Mouse (Mus musculus) ES-Bruce4 (cell line): ENCODE data around the gene Mogat2.

Experiments
- CTCF ChIP-seq: IDR thresholded peaks from one replicate; pipeline ENCODE4 v1.8.1; 2011; ENCODE audit warnings: low read depth, low read length
- EP300 ChIP-seq: IDR thresholded peaks from 2 replicates; pipeline ENCODE4 v1.6.1; 2011; ENCODE audit warnings: low read depth, low read length; ENCODE audit not compliant: insufficient read depth
- POLR2A ChIP-seq: IDR thresholded peaks from one replicate; pipeline ENCODE4 v1.8.1; 2011; ENCODE audit warnings: low read length; ENCODE audit not compliant: insufficient read depth

DNA sequence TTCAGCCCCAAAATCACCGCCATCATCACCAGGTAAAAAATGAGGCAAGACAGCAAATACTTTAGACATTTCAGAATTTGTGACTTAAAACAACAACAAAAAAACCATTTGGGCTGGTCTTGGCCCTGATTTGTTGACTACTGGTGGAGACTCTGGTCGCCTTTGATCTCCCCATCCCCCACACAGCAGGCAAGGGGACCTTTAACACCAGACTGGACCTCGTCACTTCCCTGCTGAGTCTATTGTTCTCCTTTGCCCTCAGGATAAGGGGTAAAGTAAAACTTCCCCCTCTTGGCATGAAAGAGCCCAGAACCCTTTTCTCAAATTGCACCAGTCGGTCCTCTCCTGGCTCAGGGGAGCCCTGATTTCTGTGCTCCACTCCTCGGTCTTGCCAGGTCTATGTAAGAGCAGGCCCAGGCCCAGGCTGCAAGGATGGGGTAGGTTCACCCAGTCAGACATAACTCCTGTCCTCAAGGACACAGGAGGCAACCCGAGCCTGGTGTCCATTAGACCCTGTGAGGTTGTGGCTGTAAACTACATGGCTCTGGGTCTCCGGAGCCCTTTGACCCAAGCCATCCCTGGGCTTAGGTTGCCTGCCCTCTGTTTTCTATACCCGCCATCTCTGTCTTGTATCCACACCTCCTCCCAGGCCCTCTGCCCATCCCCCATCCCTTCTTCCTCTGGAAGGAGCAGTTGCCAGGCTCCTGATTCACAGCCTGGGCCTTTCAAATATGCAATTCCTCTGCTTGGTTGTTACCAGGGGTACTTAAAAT, 1.3 kb downstream of the Mogat2 start:
- no peak for TF ChIP-seq CTCF
- no peak for TF ChIP-seq EP300
- TF ChIP-seq POLR2A: no peak
